Mouse (Mus musculus) liver, embryonic 12.5 days (tissue): ENCODE data around the gene Gm11172. TPM values are rescaled to one million over a fixed set of nuclear protein-coding genes. Genes with fewer than 3 reads are reported as not detected.

Source experiments
- ATAC-seq: fragments of 200-750 bp; cut with Nextera tagmentation; 2 replicates; pipeline ENCODE4 v1.8.0; 2017; ENCODE audit warnings: moderate number of reproducible peaks, mild to moderate bottlenecking, moderate library complexity
- H3K27ac ChIP-seq: fragments of 300-500 bp; sonication (generic); 2 replicates; pipeline ENCODE4 v1.5.1; 2016; ENCODE audit warnings: mild to moderate bottlenecking
- H3K27me3 ChIP-seq: fragments of 300-500 bp; sonication (generic); replicated peaks from 2 replicates; pipeline ENCODE4 v1.6.1; 2016; ENCODE audit warnings: mild to moderate bottlenecking, moderate library complexity
- H3K36me3 ChIP-seq: fragments of 300-500 bp; sonication (generic); 2 replicates; pipeline ENCODE4 v1.6.1; 2016; ENCODE audit warnings: mild to moderate bottlenecking, moderate library complexity
- H3K4me1 ChIP-seq: fragments of 300-500 bp; sonication (generic); 2 replicates; pipeline ENCODE4 v1.6.1; 2016
- H3K4me2 ChIP-seq: fragments of 300-500 bp; sonication (generic); 2 replicates; pipeline ENCODE4 v1.6.1; 2016; ENCODE audit warnings: mild to moderate bottlenecking, moderate library complexity
- H3K4me3 ChIP-seq: fragments of 300-500 bp; sonication (generic); 2 replicates; pipeline ENCODE4 v1.5.1; 2016; ENCODE audit warnings: mild to moderate bottlenecking, moderate library complexity
- H3K9ac ChIP-seq: fragments of 300-500 bp; sonication (generic); 2 replicates; pipeline ENCODE4 v1.6.1; 2016; ENCODE audit warnings: mild to moderate bottlenecking, moderate library complexity
- H3K9me3 ChIP-seq: fragments of 300-500 bp; sonication (generic); replicated peaks from 2 replicates; pipeline ENCODE4 v1.6.1; 2016; ENCODE audit warnings: mild to moderate bottlenecking, moderate library complexity
- WGBS: fragments of 180-500 bp; shearing (Covaris S2); methylation state at CpG from one replicate; pipeline ENCODE4 v1.1.7; 2016; ENCODE audit not compliant: insufficient replicate concordance; 5-methylcytosine and 5-hydroxymethylcytosine counted together
- polyA plus RNA-seq: library from polyadenylated mRNA; unstranded; fragments of >200 nt; fragmentation: Nextera tagmentation; extraction: Ambion mirVana; gene quantifications from 2 replicates; pipeline ENCODE4 v1.2.1, GENCODE M21; 2016

Gene Gm11172
- polyA plus RNA-seq, 1 experiment from 2014 or later, result not detected

- Histone ChIP-seq H3K4me2 (no peak overlapping the region), H3K36me3 (no peaks in the 10 kb centered on the region), H3K4me3 (no peak overlapping the region), H3K9ac (no peak overlapping the region), H3K4me1 (peaks cover 19% of the 10 kb centered on the region; the same call in 1 of the 2 replicates), H3K9me3 (no peaks in the 10 kb centered on the region), H3K27ac (no peak overlapping the region), H3K27me3 (peaks cover 31% of the 10 kb centered on the region)
- no peak; the same call in 1 of the 2 replicates for ATAC-seq
- 51% methylated on average over 5 of the region's 5 CpGs for WGBS
Measured at GRCm38 (mm10) chr16:10777579-10778160, 35.0 kb upstream of the Gm11172 start.

GRCm38 (mm10) chr16:10780631-10781120 is 32.0 kb upstream of the Gm11172 start:
- H3K27ac ChIP-seq, result no peak overlapping the region
- no peak overlapping the region for H3K9ac ChIP-seq
- no peak overlapping the region for H3K4me2 ChIP-seq
- ATAC-seq, result no peak
- 73% methylated on average over 5 of the region's 5 CpGs for WGBS
- H3K4me3 ChIP-seq, result no peak overlapping the region
- peaks cover 36% of the 10 kb centered on the region for H3K4me1 ChIP-seq
- H3K36me3 ChIP-seq, result no peaks in the 10 kb centered on the region
- no peaks in the 10 kb centered on the region for H3K9me3 ChIP-seq
- peaks cover 57% of the 10 kb centered on the region for H3K27me3 ChIP-seq

GRCm38 (mm10) chr16:10781862-10782371 is 30.8 kb upstream of the Gm11172 start:
- Histone ChIP-seq H3K27ac (no peak overlapping the region), H3K4me3 (no peak overlapping the region), H3K9ac (no peak overlapping the region), H3K27me3 (peaks cover 51% of the 10 kb centered on the region), H3K4me1 (peaks cover 42% of the 10 kb centered on the region), H3K4me2 (no peak overlapping the region), H3K9me3 (no peaks in the 10 kb centered on the region), H3K36me3 (no peaks in the 10 kb centered on the region)
- whole genome bisulfite sequencing, result 49% methylated on average over 9 of the region's 9 CpGs
- ATAC-seq, result no peak

GRCm38 (mm10) chr16:10782377-10783151 is 30.2 kb upstream of the Gm11172 start:
- no peaks in the 10 kb centered on the region for H3K36me3 ChIP-seq
- no peak overlapping the region for H3K4me2 ChIP-seq
- no peak overlapping the region for H3K9ac ChIP-seq
- H3K9me3 ChIP-seq, result no peaks in the 10 kb centered on the region
- no peak overlapping the region for H3K27ac ChIP-seq
- peaks cover 40% of the 10 kb centered on the region for H3K4me1 ChIP-seq
- peaks cover 56% of the 10 kb centered on the region for H3K27me3 ChIP-seq
- WGBS, result 40% methylated on average over 6 of the region's 6 CpGs
- no peak for ATAC-seq
- no peak overlapping the region for H3K4me3 ChIP-seq

- peaks cover 57% of the 10 kb centered on the region for H3K27me3 ChIP-seq
- no peak overlapping the region; the same call in 1 of the 2 replicates for H3K4me2 ChIP-seq
- ATAC-seq, result no peak
- no peak overlapping the region for H3K4me3 ChIP-seq
- no peaks in the 10 kb centered on the region for H3K36me3 ChIP-seq
- H3K4me1 ChIP-seq, result peaks cover 39% of the 10 kb centered on the region
- H3K27ac ChIP-seq, result no peak overlapping the region
- no peaks in the 10 kb centered on the region for H3K9me3 ChIP-seq
- H3K9ac ChIP-seq, result no peak overlapping the region
- WGBS, result 22% methylated on average over 1 of the region's 1 CpGs
Measured at GRCm38 (mm10) chr16:10783152-10783434, 29.6 kb upstream of the Gm11172 start.

GRCm38 (mm10) chr16:10783451-10783850 is 29.3 kb upstream of the Gm11172 start:
- H3K4me3 ChIP-seq, result peak overlapping the region; percentile 81; the same call in 1 of the 2 replicates
- H3K4me1 ChIP-seq, result peaks cover 41% of the 10 kb centered on the region
- ATAC-seq, result no peak
- no peaks in the 10 kb centered on the region for H3K36me3 ChIP-seq
- peak overlapping the region; percentile 99 for H3K4me2 ChIP-seq
- 39% methylated on average over 8 of the region's 8 CpGs for WGBS
- no peaks in the 10 kb centered on the region for H3K9me3 ChIP-seq
- no peak overlapping the region for H3K9ac ChIP-seq
- peaks cover 58% of the 10 kb centered on the region for H3K27me3 ChIP-seq
- H3K27ac ChIP-seq, result no peak overlapping the region

- Histone ChIP-seq H3K9me3 (no peaks in the 10 kb centered on the region), H3K36me3 (no peaks in the 10 kb centered on the region), H3K4me3 (peak overlapping the region; percentile 81), H3K4me2 (peak overlapping the region; percentile 99), H3K4me1 (peaks cover 41% of the 10 kb centered on the region), H3K9ac (peak overlapping the region; percentile 76), H3K27me3 (peaks cover 64% of the 10 kb centered on the region), H3K27ac (no peak overlapping the region)
- 3% methylated on average over 81 of the region's 81 CpGs for WGBS
- no peak for ATAC-seq
Measured at GRCm38 (mm10) chr16:10783883-10784792, 28.6 kb upstream of the Gm11172 start.

GRCm38 (mm10) chr16:10784793-10785370 is 27.8 kb upstream of the Gm11172 start:
- peak; percentile 67 for ATAC-seq
- peak overlapping the region; percentile 82 for H3K27ac ChIP-seq
- WGBS, result under 1% methylated on average over 54 of the region's 55 CpGs
- peaks cover 41% of the 10 kb centered on the region for H3K4me1 ChIP-seq
- no peaks in the 10 kb centered on the region for H3K36me3 ChIP-seq
- no peaks in the 10 kb centered on the region for H3K9me3 ChIP-seq
- peaks cover 71% of the 10 kb centered on the region for H3K27me3 ChIP-seq
- H3K4me3 ChIP-seq, result peak overlapping the region; percentile 81
- peak overlapping the region; percentile 99 for H3K4me2 ChIP-seq
- peak overlapping the region; percentile 76 for H3K9ac ChIP-seq

- no peaks in the 10 kb centered on the region for H3K36me3 ChIP-seq
- H3K4me2 ChIP-seq, result peak within 1 kb of the TSS; percentile 99
- peak within 1 kb of the TSS; percentile 82 for H3K27ac ChIP-seq
- H3K4me3 ChIP-seq, result peak within 1 kb of the TSS; percentile 81
- H3K4me1 ChIP-seq, result peaks cover 41% of the 10 kb centered on the region
- H3K9ac ChIP-seq, result peak within 1 kb of the TSS; percentile 76
- H3K27me3 ChIP-seq, result peaks cover 74% of the 10 kb centered on the region
- under 1% methylated on average over 59 of the region's 59 CpGs for WGBS
- H3K9me3 ChIP-seq, result no peaks in the 10 kb centered on the region
- ATAC-seq, result peak; percentile 79
Measured at GRCm38 (mm10) chr16:10785371-10786231, 27.1 kb upstream of the Gm11172 start, which contains the start of gene Socs1. Gene Socs1, minus strand, starts transcription at chr16:10785536.

GRCm38 (mm10) chr16:10786288-10786687 is 26.4 kb upstream of the Gm11172 start:
- peak; percentile 50 for ATAC-seq

More at GRCm38 (mm10) chr16:10786288-10786687, 26.4 kb upstream of the Gm11172 start:
- H3K27me3 ChIP-seq, result peaks cover 75% of the 10 kb centered on the region
- peak overlapping the region; percentile 82 for H3K27ac ChIP-seq
- H3K36me3 ChIP-seq, result no peaks in the 10 kb centered on the region
- H3K4me3 ChIP-seq, result peak overlapping the region; percentile 81
- H3K4me1 ChIP-seq, result peaks cover 41% of the 10 kb centered on the region
- H3K9me3 ChIP-seq, result no peaks in the 10 kb centered on the region
- peak overlapping the region; percentile 76 for H3K9ac ChIP-seq
- WGBS, result under 1% methylated on average over 9 of the region's 9 CpGs
- peak overlapping the region; percentile 99 for H3K4me2 ChIP-seq
